Comparison of ENCODE assay signal across 28 mouse cellular contexts in genomic region chr17:47735553-47736100, GRCm38 (mm10). TPM values are rescaled to one million over a fixed set of nuclear protein-coding genes. Genes with fewer than 3 reads are reported as not detected.
"Had no signal": no experiment of that assay in that cellular context is flagged by ENCODE, and none has a peak within 500 bp of the region (broad histone marks: within the 10 kb centered on the region; RNA-seq: fewer than 3 reads in every experiment).

No protein-coding gene starts in this region.

- H3K27me3 ChIP-seq: limb, embryonic 15.5 days had no signal

- H3K27ac ChIP-seq: kidney, postnatal 0 days; limb, embryonic 12.5 days; limb, embryonic 15.5 days; liver, embryonic 14.5 days; macrophage; midbrain, embryonic 10.5 days; neural tube, embryonic 12.5 days; neural tube, embryonic 15.5 days; stomach, postnatal 0 days had no signal

- H3K9ac ChIP-seq: limb, embryonic 12.5 days; limb, embryonic 15.5 days; liver, embryonic 14.5 days; liver, postnatal 0 days; lung, embryonic 14.5 days; neural tube, embryonic 12.5 days; neural tube, embryonic 15.5 days had no signal

- H3K36me3 ChIP-seq: limb, embryonic 12.5 days; limb, embryonic 15.5 days; midbrain, embryonic 10.5 days; neural tube, embryonic 12.5 days; neural tube, embryonic 15.5 days had no signal

- H3K4me2 ChIP-seq: limb, embryonic 12.5 days; limb, embryonic 15.5 days; liver, embryonic 11.5 days; lung, embryonic 14.5 days; neural tube, embryonic 12.5 days; neural tube, embryonic 15.5 days had no signal

- H3K9me3 ChIP-seq: limb, embryonic 12.5 days; limb, embryonic 15.5 days; megakaryocyte, embryonic 14.5 days; midbrain, embryonic 10.5 days; neural tube, embryonic 12.5 days; neural tube, embryonic 15.5 days had no signal

- DNase-seq: kidney, adult 2 months; kidney, postnatal 25 days; left cerebral cortex, postnatal 4 days; liver, postnatal 0 days; lung, embryonic 14.5 days; midbrain, embryonic 14.5 days; right cerebral cortex, adult 18-20 months; right cerebral cortex, postnatal 14 days; right cerebral cortex, postnatal 4 days; thymus, adult 2 months; thymus, postnatal 14 days had no signal

- H3K4me3 ChIP-seq: limb, embryonic 12.5 days; limb, embryonic 15.5 days; megakaryocyte, embryonic 14.5 days; midbrain, embryonic 10.5 days; neural tube, embryonic 12.5 days; neural tube, embryonic 15.5 days had no signal

- ATAC-seq: liver, postnatal 0 days; lung, postnatal 0 days had no signal

RNA-seq across cellular contexts. Expression of gene Pgc, which starts 9.0 kb away (rescaled TPM):
- total RNA-seq: layer of hippocampus, adult 18-20 months; layer of hippocampus, postnatal 14 days; left cerebral cortex, adult 8-10 months; left cerebral cortex, postnatal 14 days; left cerebral cortex, postnatal 4 days had no signal
- polyA plus RNA-seq: kidney, embryonic 14.5 days; limb, embryonic 12.5 days; liver, embryonic 11.5 days; liver, embryonic 14.5 days; macrophage; midbrain, embryonic 14.5 days; neural tube, embryonic 12.5 days; neural tube, embryonic 15.5 days had no signal

RNA-seq across cellular contexts. Expression of gene Prickle4, which starts 41.1 kb away (rescaled TPM):
- polyA plus RNA-seq: limb, embryonic 12.5 days; lung, embryonic 14.5 days; midbrain, embryonic 14.5 days had no signal

RNA-seq across cellular contexts. Expression of gene Gm21981, which starts 41.4 kb away (rescaled TPM):
- polyA plus RNA-seq: stomach, postnatal 0 days had no signal
